Mouse (Mus musculus): ENCODE measurements around the gene Dnajb14.

DNA sequence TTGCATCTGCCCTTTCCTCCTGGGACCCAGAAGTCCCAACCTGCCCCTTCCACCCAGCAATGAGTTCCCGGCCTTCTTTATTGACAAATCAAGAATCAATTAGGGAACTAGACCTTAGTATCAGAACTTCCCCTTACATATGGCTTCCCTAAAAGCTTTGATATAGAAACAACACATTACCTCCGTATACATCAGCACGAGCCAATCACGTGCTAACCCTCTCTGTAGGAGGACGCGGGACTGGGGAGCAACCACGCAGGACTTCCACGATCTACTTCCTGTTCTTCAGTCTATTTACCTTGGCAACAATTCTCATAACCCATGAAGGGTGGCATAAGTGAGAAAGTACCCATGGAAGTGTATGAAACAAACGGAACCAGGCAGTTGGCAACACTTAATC is 19.1 kb upstream of the Dnajb14 start:
- TF ChIP-seq POLR2A (IDR thresholded peaks at IDR 0.05; ENCODE audit: insufficient read depth, low read depth, low read length) (no peak), CTCF (IDR thresholded peaks at IDR 0.05; ENCODE audit: insufficient read depth, low read depth, low read length) (no peak)

Measured in olfactory bulb, adult 2 months (tissue).